Mouse (Mus musculus) neural tube, embryonic 10.5 days (tissue): ENCODE results near the gene Taf4.

ENCODE experiments used
- DNase-seq: peaks from one replicate; pipeline ENCODE4 v3.0.0-alpha.2; 2017; ENCODE audit warnings: low spot score; ENCODE audit errors: extremely low spot score

The Taf4 gene

GRCm38 (mm10) chr2:179863266-179863665 is 113.2 kb downstream of the Taf4 start:
- DNase-seq = no peak

- no peak for DNase-seq
These were observed 113.8 kb downstream of the Taf4 start for GRCm38 (mm10) chr2:179862676-179863075.
